Mouse (Mus musculus): ENCODE data around the gene Id3. TPM values are rescaled to one million over a fixed set of nuclear protein-coding genes. Genes with fewer than 3 reads are reported as not detected.
"Not testable (repeated sequence)": the region's sequence is repeated elsewhere in the genome, so short reads cannot be mapped to it uniquely, and the experiment has no call there.

The Id3 gene
- polyA plus RNA-seq (2016; fragmentation: Nextera tagmentation; extraction: Ambion mirVana), result 576 and 684 TPM in 2 replicates

GRCm38 (mm10) chr4:136143193-136143976 lies at the start of gene Id3:
Gene Id3, plus strand, starts transcription at chr4:136143497.
- Histone ChIP-seq H3K27me3 (ENCODE audit: insufficient read depth, poor library complexity, severe bottlenecking) (peaks cover 11% of the 10 kb centered on the region; the same call in 1 of the 2 replicates), H3K4me1 (replicated peaks) (peaks cover 100% of the 10 kb centered on the region), H3K36me3 (peaks cover 13% of the 10 kb centered on the region), H3K9me3 (no peaks in the 10 kb centered on the region), H3K4me3 (peak within 1 kb of the TSS; percentile 92), H3K27ac (peak within 1 kb of the TSS; percentile 100)
- DNase-seq (ENCODE audit: low spot score), result peak; percentile 97
- WGBS, result under 1% methylated on average over 39 of the region's 39 CpGs

DNA sequence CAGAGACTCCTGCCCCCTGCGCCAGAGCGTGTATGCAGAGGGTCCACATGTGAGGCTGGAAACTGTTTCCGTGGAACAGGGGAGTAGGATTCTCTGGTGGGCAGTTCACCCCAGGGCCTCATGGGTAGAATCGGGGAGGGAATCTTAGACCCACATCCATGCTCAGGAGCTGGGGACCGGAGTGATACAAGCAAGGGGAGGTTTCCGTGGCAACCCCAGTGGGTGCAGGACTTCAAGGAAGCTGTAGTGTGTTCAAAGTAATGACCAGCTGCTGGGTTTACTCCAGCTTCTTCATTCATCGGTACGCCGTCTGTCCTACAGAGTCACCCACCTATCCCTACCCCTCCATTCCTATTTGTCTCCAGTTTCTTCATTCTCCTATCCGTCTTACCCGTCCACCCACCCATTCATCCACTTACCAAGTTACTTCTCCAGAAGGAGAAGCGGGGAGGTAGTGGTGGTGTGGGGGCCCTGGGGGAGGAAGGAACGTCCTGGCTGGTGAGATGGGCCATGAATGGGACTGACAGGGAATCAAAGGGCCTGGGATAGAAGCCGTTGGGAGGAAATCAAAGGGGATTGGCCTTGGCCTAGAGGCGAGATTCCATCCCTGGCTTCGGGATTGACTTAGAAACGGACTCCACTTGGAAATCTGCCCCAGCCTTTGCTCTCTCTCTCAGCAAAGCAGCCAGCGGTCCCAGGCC lies 48.6 kb upstream of the Id3 start:
- peak overlapping the region; percentile 77 for H3K27ac ChIP-seq

GRCm38 (mm10) chr4:136095490-136096105 lies 47.7 kb upstream of the Id3 start:
- Histone ChIP-seq H3K27ac (peak overlapping the region; percentile 77), H3K27me3 (ENCODE audit: insufficient read depth, poor library complexity, severe bottlenecking) (no peaks in the 10 kb centered on the region), H3K4me1 (replicated peaks) (peaks cover 27% of the 10 kb centered on the region), H3K4me3 (no peak overlapping the region), H3K9me3 (no peaks in the 10 kb centered on the region), H3K36me3 (no peaks in the 10 kb centered on the region)
- WGBS, result 79% methylated on average over 9 of the region's 9 CpGs
- no peak for DNase-seq (ENCODE audit: low spot score)

More for the DNA sequence above, 48.6 kb upstream of the Id3 start:
- Histone ChIP-seq H3K9me3 (no peaks in the 10 kb centered on the region), H3K36me3 (no peaks in the 10 kb centered on the region), H3K27me3 (ENCODE audit: insufficient read depth, poor library complexity, severe bottlenecking) (peaks cover 4% of the 10 kb centered on the region; the same call in 1 of the 2 replicates), H3K4me1 (replicated peaks) (peaks cover 36% of the 10 kb centered on the region), H3K4me3 (no peak overlapping the region)
- 76% methylated on average over 18 of the region's 18 CpGs for WGBS
- no peak for DNase-seq (ENCODE audit: low spot score)

DNA sequence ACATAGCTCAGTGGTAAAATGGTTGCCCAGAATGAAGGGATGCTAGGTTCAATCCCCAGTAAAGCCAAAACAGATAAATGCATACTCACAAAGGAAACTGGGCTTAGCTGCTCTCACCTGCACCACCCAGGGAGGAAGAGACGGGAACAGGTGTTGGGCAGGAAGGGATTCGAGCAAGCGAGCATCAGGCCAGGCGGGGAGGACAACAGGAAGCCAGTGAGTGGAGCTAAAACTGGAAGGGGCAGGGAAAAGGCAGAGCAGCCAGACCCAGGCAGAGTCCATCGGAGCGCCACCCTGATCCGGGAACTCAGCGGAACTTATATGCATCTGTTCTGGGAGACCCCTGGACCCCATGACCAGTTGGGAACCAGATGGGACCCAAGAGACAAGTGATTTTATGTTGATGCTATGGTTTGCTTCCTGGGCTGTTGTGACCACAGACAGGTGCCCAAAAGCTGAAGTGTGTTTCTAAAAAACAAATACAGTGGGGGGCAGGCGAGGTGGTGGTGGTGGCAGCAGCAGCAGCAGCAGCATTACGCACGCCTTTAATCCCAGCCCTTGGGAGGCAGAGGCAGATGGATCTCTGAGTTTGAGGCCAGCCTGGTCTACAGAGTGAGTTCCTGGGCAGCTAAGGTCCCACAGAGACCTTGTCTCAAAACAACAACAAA lies 46.7 kb upstream of the Id3 start:
- DNase-seq (ENCODE audit: low spot score), result no peak
- Histone ChIP-seq H3K27me3 (ENCODE audit: insufficient read depth, poor library complexity, severe bottlenecking) (no peaks in the 10 kb centered on the region), H3K4me1 (replicated peaks) (peaks cover 27% of the 10 kb centered on the region), H3K4me3 (no peak overlapping the region), H3K27ac (peak overlapping the region; percentile 35; the same call in 1 of the 2 replicates), H3K9me3 (no peaks in the 10 kb centered on the region), H3K36me3 (no peaks in the 10 kb centered on the region)
- 71% methylated on average over 11 of the region's 11 CpGs for WGBS

GRCm38 (mm10) chr4:136098446-136098845 lies 44.9 kb upstream of the Id3 start:
- Histone ChIP-seq H3K27me3 (ENCODE audit: insufficient read depth, poor library complexity, severe bottlenecking) (no peaks in the 10 kb centered on the region), H3K9me3 (no peaks in the 10 kb centered on the region), H3K4me3 (no peak overlapping the region), H3K36me3 (no peaks in the 10 kb centered on the region), H3K27ac (no peak overlapping the region), H3K4me1 (replicated peaks) (peaks cover 27% of the 10 kb centered on the region)
- WGBS, result 89% methylated on average over 3 of the region's 3 CpGs
- DNase-seq (ENCODE audit: low spot score), result no peak

- peaks cover 12% of the 10 kb centered on the region for H3K27me3 ChIP-seq (ENCODE audit: insufficient read depth, poor library complexity, severe bottlenecking)
- WGBS, result 75% methylated on average over 12 of the region's 12 CpGs
Measured at GRCm38 (mm10) chr4:136100396-136101070, 42.8 kb upstream of the Id3 start.

GRCm38 (mm10) chr4:136101753-136102152 lies 41.5 kb upstream of the Id3 start:
- H3K4me3 ChIP-seq; H3K36me3 ChIP-seq; H3K27ac ChIP-seq; H3K9me3 ChIP-seq; DNase-seq (ENCODE audit: low spot score): not testable (repeated sequence)
- peaks cover 17% of the 10 kb centered on the region for H3K27me3 ChIP-seq (ENCODE audit: insufficient read depth, poor library complexity, severe bottlenecking)
- peaks cover 28% of the 10 kb centered on the region for H3K4me1 ChIP-seq (replicated peaks)
- 91% methylated on average over 4 of the region's 4 CpGs for WGBS

More at GRCm38 (mm10) chr4:136100396-136101070, 42.8 kb upstream of the Id3 start:
- H3K36me3 ChIP-seq, result no peaks in the 10 kb centered on the region
- peaks cover 33% of the 10 kb centered on the region for H3K4me1 ChIP-seq (replicated peaks)
- no peak overlapping the region for H3K4me3 ChIP-seq
- no peak overlapping the region for H3K27ac ChIP-seq
- H3K9me3 ChIP-seq, result no peaks in the 10 kb centered on the region
- no peak for DNase-seq (ENCODE audit: low spot score)

DNA sequence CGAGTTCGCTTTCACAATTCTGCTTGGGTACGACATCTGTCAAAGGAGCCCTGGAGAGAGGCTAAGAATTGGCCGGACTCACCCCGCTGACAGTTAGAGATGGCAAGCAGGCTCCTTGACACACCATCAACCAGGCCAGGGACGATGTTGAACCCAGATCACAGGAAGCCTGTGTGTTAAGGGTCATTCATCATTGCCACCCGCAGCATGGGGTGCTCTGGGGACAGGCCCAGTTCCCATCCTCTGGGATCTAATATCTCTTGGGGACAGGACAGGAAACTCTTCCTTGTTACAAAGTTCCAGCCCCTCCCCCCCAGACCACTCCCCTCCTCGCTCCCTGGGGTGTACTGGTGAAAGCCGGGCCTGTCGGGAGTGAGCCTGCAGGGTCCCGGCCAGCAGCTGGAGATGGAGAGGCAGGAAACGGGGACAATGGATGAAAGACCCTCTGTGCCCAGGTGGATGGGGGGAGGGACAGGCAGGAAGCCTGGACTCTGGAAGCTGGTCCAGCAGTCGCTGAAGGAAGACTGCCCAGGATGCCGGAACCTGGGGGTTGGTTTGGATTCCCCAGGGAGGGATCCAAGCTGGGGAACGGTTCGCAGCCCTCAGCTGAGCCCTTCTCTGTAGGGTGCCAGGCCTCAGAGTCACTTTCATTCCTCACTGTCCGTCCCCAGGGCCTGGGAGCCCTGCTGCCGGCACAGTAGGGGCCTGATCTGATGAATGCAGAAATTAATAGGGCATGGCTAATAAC lies 38.5 kb upstream of the Id3 start:
- Histone ChIP-seq H3K4me1 (replicated peaks) (peaks cover 34% of the 10 kb centered on the region), H3K9me3 (no peaks in the 10 kb centered on the region), H3K27me3 (ENCODE audit: insufficient read depth, poor library complexity, severe bottlenecking) (peaks cover 17% of the 10 kb centered on the region), H3K36me3 (no peaks in the 10 kb centered on the region), H3K4me3 (peak overlapping the region; percentile 38), H3K27ac (peak overlapping the region; percentile 86)
- DNase-seq (ENCODE audit: low spot score), result peak; percentile 61
- 4% methylated on average over 18 of the region's 18 CpGs for WGBS

DNA sequence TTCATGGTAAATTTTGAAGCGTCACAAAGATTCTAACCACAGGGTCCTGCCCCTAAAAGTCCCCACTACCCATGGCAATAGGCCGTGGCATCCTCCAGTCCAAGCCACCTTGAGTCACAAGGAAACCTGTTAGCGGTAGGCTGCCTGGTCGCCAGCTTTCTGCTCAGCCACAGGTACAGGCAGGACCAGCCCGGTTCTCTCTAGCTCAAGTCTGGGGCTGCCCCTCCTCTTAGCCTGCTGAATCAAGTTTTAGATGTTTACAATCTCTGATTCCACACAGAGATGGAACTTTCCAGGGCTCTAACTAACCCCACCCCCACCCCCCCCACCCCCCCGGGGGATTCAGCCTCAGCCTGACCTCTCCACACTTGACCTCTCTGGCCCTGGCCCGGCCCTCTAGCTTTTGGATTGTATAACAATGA lies 36.4 kb upstream of the Id3 start:
- Histone ChIP-seq H3K4me1 (replicated peaks) (peaks cover 37% of the 10 kb centered on the region), H3K27ac (peak overlapping the region; percentile 54; the same call in 1 of the 2 replicates), H3K36me3 (no peaks in the 10 kb centered on the region), H3K27me3 (ENCODE audit: insufficient read depth, poor library complexity, severe bottlenecking) (peaks cover 17% of the 10 kb centered on the region), H3K4me3 (no peak overlapping the region), H3K9me3 (no peaks in the 10 kb centered on the region)
- WGBS, result 48% methylated on average over 7 of the region's 7 CpGs
- peak; percentile 25 for DNase-seq (ENCODE audit: low spot score)

- WGBS, result 86% methylated on average over 2 of the region's 2 CpGs
Measured at GRCm38 (mm10) chr4:136109153-136109552, 34.1 kb upstream of the Id3 start.

More at GRCm38 (mm10) chr4:136109153-136109552, 34.1 kb upstream of the Id3 start:
- Histone ChIP-seq H3K27me3 (ENCODE audit: insufficient read depth, poor library complexity, severe bottlenecking) (peaks cover 11% of the 10 kb centered on the region), H3K27ac (no peak overlapping the region), H3K4me1 (replicated peaks) (peaks cover 42% of the 10 kb centered on the region), H3K36me3 (no peaks in the 10 kb centered on the region), H3K9me3 (no peaks in the 10 kb centered on the region), H3K4me3 (no peak overlapping the region)
- no peak for DNase-seq (ENCODE audit: low spot score)
